Mouse (Mus musculus) olfactory bulb, adult 2 months (tissue): ENCODE results near the gene Bcl2l1.

Experiments used
- CTCF ChIP-seq: fragments of 200-500 bp; IDR thresholded peaks from 2 replicates; pipeline ENCODE4 v1.5.1; 2012; ENCODE audit warnings: low read depth, mild to moderate bottlenecking, low read length, moderate library complexity; ENCODE audit not compliant: insufficient read depth
- POLR2A ChIP-seq: fragments of 200-500 bp; IDR thresholded peaks from 2 replicates; pipeline ENCODE4 v1.6.1; 2012; ENCODE audit warnings: mild to moderate bottlenecking, low read depth, low read length, moderate library complexity; ENCODE audit not compliant: insufficient read depth

GRCm38 (mm10) chr2:152789591-152789999, 41.9 kb downstream of the Bcl2l1 start:
- TF ChIP-seq POLR2A: no peak
- no peak for TF ChIP-seq CTCF
